Mouse (Mus musculus) kidney, embryonic 14.5 days (tissue): ENCODE measurements around the gene Dact2. TPM values are rescaled to one million over a fixed set of nuclear protein-coding genes. Genes with fewer than 3 reads are reported as not detected.
A peak's percentile ranks its signal among the peaks of the same experiment; 100 is the strongest.

Experiments used
- ATAC-seq: fragments of 200-750 bp; cut with Nextera tagmentation; 2 replicates; pipeline ENCODE4 v1.8.0; 2017; ENCODE audit warnings: moderate number of reproducible peaks, mild to moderate bottlenecking, moderate TSS enrichment, moderate library complexity; ENCODE audit not compliant: low FRiP score, low TSS enrichment
- H3K27ac ChIP-seq: fragments of 300-500 bp; sonication (generic); 2 replicates; pipeline ENCODE4 v1.5.1; 2014; ENCODE audit warnings: low read depth, mild to moderate bottlenecking, low read length, moderate library complexity, mixed read lengths
- H3K27me3 ChIP-seq: fragments of 300-500 bp; sonication (generic); 2 replicates; pipeline ENCODE4 v1.6.1; 2014; ENCODE audit warnings: mild to moderate bottlenecking, low read length; ENCODE audit not compliant: control insufficient read depth, insufficient read depth
- H3K36me3 ChIP-seq: fragments of 300-500 bp; sonication (generic); 2 replicates; pipeline ENCODE4 v1.6.1; 2014; ENCODE audit warnings: low read length, mixed read lengths; ENCODE audit not compliant: control insufficient read depth, insufficient read depth
- H3K4me1 ChIP-seq: fragments of 300-500 bp; sonication (generic); 2 replicates; pipeline ENCODE4 v1.6.1; 2014; ENCODE audit warnings: low read length, mixed read lengths; ENCODE audit not compliant: control insufficient read depth, insufficient read depth
- H3K4me2 ChIP-seq: fragments of 300-500 bp; sonication (generic); replicated peaks from 2 replicates; pipeline ENCODE4 v1.6.1; 2014; ENCODE audit warnings: low read depth, mild to moderate bottlenecking, low read length
- H3K4me3 ChIP-seq: fragments of 300-500 bp; sonication (generic); 2 replicates; pipeline ENCODE4 v1.5.1; 2014; ENCODE audit warnings: mild to moderate bottlenecking, low read length
- H3K9ac ChIP-seq: fragments of 300-500 bp; sonication (generic); 2 replicates; pipeline ENCODE4 v1.6.1; 2014; ENCODE audit warnings: low read depth, mild to moderate bottlenecking, low read length, moderate library complexity
- H3K9me3 ChIP-seq: fragments of 300-500 bp; sonication (generic); 2 replicates; pipeline ENCODE4 v1.6.1; 2016; ENCODE audit warnings: low read length; ENCODE audit not compliant: control insufficient read depth
- WGBS: fragments of 180-500 bp; shearing (Covaris S2); extraction: QIAGEN DNeasy Blood & Tissue Kit; methylation state at CpG from one replicate; pipeline ENCODE4 v1.1.7; 2014; 5-methylcytosine and 5-hydroxymethylcytosine counted together
- polyA plus RNA-seq: library from polyadenylated mRNA; unstranded; fragments of >200 nt; fragmentation: Nextera tagmentation; extraction: Ambion mirVana; gene quantifications from 2 replicates; pipeline ENCODE4 v1.2.1, GENCODE M21; 2014

The Dact2 gene
- polyA plus RNA-seq, 1 experiment from 2014 or later = 21.0 TPM

- 3% methylated on average over 10 of the region's 10 CpGs for WGBS
- Histone ChIP-seq H3K4me2 (peak overlapping the region; percentile 1), H3K9ac (no peak overlapping the region), H3K4me1 (peaks cover 47% of the 10 kb centered on the region), H3K27ac (peak overlapping the region; percentile 67; the same call in 1 of the 2 replicates), H3K4me3 (no peak overlapping the region), H3K27me3 (peaks cover 7% of the 10 kb centered on the region), H3K9me3 (no peaks in the 10 kb centered on the region), H3K36me3 (no peaks in the 10 kb centered on the region)
- peak; percentile 83 for ATAC-seq
Observed at GRCm38 (mm10) chr17:14165332-14165876, 38.7 kb downstream of the Dact2 start.

- peaks cover 4% of the 10 kb centered on the region; the same call in 1 of the 2 replicates for H3K27me3 ChIP-seq
- H3K4me3 ChIP-seq = no peak overlapping the region
- no peak overlapping the region for H3K9ac ChIP-seq
- no peak overlapping the region for H3K27ac ChIP-seq
- ATAC-seq = no peak
- H3K4me1 ChIP-seq = peaks cover 21% of the 10 kb centered on the region
- no peak overlapping the region for H3K4me2 ChIP-seq
- H3K9me3 ChIP-seq = no peaks in the 10 kb centered on the region
- 91% methylated on average over 3 of the region's 3 CpGs for WGBS
- H3K36me3 ChIP-seq = no peaks in the 10 kb centered on the region
Observed at GRCm38 (mm10) chr17:14160846-14161245, 43.3 kb downstream of the Dact2 start.

GRCm38 (mm10) chr17:14157779-14158195, 46.3 kb downstream of the Dact2 start:
- Histone ChIP-seq H3K27ac (no peak overlapping the region), H3K9ac (no peak overlapping the region), H3K4me1 (peaks cover 3% of the 10 kb centered on the region), H3K4me2 (no peak overlapping the region), H3K27me3 (peaks cover 4% of the 10 kb centered on the region; the same call in 1 of the 2 replicates), H3K4me3 (no peak overlapping the region), H3K36me3 (no peaks in the 10 kb centered on the region), H3K9me3 (no peaks in the 10 kb centered on the region)
- WGBS = 42% methylated on average over 7 of the region's 7 CpGs
- ATAC-seq = peak; percentile 21; the same call in 1 of the 2 replicates

Other genes with a start within 250 kb of the Dact2 start
- not detected in 2 replicates for gene Gm7356, start 200.6 kb downstream of the Dact2 start, polyA plus RNA-seq
- not detected in 2 replicates for gene Gm7358, start 144.8 kb downstream of the Dact2 start, polyA plus RNA-seq
- 44.2 and 79.9 TPM in 2 replicates for gene Smoc2, start 75.2 kb upstream of the Dact2 start, polyA plus RNA-seq